Mouse (Mus musculus) R1 (cell line): ENCODE results near the gene Zfp560.

ENCODE experiments used
- DNase-seq: peaks from one replicate; pipeline ENCODE4 v3.0.0-alpha.2; 2018; ENCODE audit warnings: low read depth, low spot score

The Zfp560 gene

DNA sequence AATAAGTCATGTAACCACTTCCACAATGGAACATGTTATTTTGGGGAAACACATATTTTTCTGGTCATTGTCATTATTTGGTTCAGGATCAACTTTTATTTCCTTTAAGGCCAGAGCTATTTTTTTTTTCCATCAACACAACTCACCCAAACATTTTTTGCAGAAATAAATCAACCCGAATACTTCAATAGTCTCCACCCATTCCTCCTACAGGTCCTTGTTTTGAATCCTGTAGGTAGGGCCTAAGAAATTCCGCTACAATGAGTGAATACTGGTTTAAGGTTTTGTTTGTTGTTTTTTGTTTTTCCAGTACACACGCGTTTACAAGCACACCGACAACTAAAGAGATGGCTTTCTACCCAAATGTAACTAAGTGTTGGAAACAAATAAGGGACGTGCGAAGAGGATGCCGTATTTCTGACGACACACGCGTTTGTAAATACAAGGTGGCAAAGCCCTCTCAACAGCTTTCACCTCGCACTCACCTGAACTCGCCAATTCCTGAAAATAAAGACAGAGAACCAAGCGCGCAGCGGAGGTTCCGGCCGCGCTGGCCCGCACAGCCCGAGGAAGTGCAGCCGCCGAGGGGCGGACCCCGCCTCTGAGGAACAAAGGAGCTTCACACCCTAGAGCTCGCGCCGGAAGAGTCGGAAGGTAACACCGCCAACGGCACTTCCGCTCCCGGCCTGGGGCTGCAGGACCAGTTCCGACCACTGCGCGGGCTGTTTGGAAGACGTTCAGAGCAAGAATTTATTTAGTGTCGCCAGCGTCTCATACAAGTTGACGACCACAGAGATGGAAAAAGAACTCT, at the start of gene Zfp560:
TSS of gene Zfp560 (minus strand) at position 646 of the 811 bp plus-strand sequence.
- peak; percentile 95 for DNase-seq

DNA sequence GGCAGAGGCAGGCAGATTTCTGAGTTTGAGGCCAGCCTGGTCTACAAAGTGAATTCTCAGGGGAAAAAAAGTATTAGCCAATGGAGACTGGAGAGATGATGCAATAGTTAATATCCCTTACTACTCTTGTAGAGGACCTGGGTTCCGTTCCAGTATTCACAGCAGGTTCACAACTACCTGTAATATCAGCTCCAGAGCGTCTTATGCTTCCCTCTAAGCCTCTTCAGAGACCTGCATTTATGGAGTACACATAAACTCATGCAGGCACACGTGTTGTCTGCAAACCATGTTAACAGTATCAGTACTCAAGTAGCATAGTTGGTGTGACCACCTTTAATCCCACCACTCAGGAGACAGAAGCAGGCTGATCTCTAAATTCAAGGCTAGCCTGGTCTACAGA, 45.0 kb upstream of the Zfp560 start:
- DNase-seq = no peak

DNA sequence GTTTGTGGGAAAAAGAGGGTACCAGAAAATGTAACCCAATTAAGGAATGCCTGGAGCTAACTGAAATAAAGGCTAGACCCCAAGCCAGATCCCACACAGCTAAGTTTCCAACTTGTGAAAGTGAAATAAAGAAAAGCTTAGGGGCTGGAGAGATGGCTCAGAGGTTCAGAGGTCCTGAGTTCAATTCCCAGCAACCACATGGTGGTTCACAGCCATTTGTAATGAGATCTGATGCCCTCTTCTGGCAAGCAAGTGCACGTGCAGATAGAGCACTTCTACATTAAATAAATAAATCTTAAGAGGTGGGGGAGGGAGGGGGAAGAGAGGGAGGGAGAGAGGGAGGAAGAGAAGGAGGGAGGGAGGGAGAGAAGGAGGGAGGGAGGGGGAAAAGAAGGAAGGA, 26.5 kb upstream of the Zfp560 start:
- peak; percentile 23 for DNase-seq

DNA sequence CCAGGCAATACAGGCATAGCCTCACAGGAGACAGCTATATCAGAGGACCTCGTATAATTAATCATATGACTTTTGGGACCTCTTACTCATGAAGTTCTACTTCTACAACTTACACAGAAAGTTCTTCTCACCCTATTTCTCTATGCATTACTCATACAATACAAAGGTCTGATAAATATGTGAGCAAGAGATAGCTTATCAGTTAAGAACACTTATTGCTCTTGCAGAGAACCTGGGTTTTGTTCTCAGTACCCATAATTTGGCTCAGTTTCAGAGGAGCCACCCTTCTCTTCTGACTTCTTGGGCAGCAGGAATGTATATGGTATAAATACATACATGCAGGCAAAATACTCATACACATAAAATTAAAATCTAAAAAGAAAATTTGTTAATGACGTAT, 24.3 kb upstream of the Zfp560 start:
- no peak for DNase-seq

DNA sequence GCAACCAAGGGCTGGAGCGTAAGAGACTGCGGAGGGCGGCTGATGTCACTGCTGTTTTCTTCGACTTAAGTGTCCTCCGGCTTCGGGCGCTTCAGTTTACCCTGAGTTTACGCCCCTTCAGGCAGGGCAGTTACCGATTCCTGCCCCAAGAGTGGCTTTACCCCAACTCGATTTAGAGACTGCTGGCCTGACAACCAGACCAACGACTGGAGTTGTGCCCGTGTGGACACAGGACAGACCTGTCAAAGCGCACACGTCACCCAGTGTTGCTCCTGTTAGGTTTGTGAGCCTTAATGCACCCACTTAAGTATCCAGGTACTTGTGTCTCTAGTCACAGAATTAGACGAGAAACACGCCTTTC, 346 bp upstream of the Zfp560 start:
- DNase-seq = no peak

DNA sequence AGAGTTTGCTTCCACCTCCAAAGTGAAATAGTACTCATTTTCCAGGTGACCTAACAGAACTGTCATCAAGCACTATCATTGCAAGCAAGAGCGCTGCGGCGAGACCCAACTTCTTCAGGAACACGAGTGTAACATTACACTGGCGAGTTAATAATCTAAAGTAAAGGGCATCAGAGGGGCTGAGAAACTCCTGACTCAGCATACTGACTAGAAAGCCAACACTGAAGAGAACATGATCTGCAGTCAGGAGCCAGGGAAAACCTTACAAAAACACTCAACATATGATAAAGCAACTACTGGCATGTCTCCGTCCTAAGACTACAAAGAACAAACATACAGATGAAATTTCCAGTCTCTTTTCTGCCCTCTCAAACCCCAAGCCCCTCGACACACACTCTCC, 1.3 kb downstream of the Zfp560 start:
- no peak for DNase-seq

DNA sequence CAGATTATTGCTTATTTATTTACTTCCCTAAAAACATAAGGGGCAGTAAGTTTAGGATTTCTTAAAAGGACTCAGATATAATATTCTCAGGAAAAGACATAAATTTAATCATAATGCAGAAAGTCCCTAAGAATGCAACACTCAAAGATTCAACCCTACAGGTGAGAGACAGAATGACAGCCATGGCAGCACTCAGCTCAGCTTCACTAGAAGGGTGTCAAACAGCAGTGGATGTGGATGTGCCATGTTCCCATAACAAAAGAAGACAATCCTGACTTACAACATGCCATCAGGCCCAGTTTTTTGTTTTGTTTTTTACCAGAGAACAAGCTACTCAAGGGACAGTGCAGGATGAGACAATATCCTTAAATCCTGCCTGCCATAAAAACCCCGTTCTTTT, 10.3 kb downstream of the Zfp560 start:
- DNase-seq = peak; percentile 52

DNA sequence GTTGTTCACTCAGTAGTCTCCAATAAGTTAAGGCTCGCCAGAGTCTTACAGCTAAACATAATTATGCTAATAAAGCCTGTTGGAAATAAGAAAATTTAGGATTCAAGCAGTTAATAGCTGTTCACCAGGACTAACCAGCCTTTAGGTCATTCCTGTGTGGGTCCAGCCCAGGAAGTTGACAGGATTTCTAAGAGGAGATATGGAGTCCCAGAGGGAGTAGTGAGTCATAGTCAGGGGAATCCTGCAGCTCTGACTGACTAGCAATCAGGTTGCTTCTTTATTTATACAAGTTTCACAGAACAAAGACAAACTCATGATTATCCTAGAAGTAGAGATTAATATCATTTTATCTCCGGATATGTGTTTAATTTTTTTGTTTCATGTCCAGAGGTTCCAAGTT, 17.7 kb downstream of the Zfp560 start:
- no peak for DNase-seq

DNA sequence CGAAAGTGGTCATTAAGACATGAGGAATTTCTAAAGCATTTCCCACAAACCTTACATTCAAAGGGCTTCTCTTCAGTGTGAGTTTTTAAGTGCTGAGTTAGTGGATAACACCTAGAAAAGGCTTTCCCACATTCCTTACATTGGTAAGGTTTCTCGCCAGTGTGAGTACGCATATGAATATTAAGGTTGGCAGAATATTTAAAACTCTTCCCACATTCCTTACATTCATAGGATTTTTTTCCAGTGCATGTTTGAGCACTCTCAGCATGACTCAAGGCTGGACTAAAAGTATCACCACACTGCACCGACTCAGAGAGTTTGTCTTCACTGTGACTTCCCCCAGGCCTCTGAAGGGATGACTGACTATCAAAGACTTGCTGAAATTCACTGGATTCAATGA, 36.5 kb downstream of the Zfp560 start:
- peak; percentile 72 for DNase-seq

DNA sequence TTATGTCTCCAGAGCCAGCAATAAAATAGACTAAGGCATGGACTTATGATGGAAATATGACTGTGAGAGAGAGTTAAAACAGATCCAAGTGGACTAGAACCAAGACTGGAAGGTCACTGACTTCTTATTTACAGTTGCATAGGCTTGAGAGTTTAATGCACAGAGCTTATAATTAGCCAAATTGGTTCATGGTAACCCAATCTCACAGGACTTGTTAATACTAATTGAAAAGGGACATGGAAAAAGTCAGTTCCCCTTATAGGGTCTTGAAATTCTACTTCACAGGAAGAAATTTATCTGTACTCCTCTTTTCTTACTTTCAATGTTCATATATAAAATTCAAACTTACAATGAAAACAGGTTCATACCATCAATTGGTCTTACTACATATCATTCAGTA, 49.0 kb downstream of the Zfp560 start, which contains the start of gene Olfr18:
TSS of gene Olfr18 (minus strand) at position 101 of the 400 bp plus-strand sequence.
- DNase-seq = no peak

DNA sequence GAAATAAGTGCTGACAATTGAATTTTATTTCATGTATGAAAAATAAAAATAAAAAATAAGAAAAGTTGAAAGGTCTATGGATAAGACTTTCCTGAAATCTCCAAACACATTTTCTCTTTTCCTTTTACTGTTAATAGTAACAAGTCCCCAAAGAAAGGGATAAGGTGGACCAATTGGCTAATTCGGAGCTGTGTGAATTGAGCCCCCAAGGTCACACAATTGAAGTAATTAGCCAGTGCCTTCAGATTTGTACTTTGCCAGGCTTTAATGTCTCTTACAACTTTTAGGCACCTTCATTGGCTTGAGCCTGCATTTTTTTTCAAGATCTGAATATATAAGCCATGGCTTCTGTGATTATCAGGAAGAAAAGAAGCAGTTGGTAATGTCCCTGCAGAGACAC, 86.7 kb downstream of the Zfp560 start, which contains the start of gene Olfr873:
TSS of gene Olfr873 (plus strand) at position 301 of the 400 bp plus-strand sequence.
- no peak for DNase-seq

DNA sequence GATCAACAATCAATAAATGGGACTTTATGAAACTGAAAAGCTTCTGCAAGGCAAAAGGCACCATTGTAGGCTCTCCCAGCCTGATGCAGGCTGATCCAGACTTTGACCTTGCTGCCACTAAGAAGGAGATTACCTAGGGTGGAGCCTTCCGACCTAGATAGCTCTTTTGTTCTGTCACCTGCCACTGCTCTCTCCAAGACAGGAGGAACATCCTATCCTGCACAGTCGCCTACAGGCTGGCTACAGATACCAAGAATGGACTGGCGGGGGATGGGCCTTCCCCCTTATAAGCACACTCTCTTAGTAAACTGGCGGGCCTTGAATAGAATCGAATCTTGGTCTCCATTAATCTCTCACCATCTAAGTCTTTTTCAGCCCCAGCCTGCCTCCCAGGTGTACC, 89.4 kb downstream of the Zfp560 start:
- peak; percentile 66 for DNase-seq
